Mouse (Mus musculus) naive thymus-derived CD4-positive, alpha-beta T cell, adult 2 months (primary cell): ENCODE results near the gene Gpr37l1.

Experiments
- DNase-seq: peaks from one replicate; pipeline ENCODE4 v3.0.0-alpha.2; 2011; ENCODE audit warnings: low read depth

Gene Gpr37l1

DNA sequence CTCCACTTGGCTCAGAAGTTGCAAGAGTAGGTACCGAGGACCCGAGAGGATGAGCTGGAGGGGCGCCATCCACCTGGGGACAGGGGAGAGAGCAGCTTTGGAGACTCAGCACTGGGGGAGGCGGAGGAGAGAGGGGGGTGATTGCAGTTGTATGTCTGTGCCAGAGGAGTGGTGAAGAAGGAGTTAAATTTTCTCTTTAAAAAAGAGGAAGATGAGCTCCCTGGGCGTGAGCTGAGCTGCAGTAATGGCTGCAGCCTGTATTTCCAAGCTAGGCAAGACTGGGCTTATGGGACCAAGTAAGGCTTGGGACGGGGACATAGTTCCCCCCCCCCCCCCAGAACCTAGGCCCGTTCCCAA lies 19.8 kb downstream of the Gpr37l1 start:
- no peak for DNase-seq

DNA sequence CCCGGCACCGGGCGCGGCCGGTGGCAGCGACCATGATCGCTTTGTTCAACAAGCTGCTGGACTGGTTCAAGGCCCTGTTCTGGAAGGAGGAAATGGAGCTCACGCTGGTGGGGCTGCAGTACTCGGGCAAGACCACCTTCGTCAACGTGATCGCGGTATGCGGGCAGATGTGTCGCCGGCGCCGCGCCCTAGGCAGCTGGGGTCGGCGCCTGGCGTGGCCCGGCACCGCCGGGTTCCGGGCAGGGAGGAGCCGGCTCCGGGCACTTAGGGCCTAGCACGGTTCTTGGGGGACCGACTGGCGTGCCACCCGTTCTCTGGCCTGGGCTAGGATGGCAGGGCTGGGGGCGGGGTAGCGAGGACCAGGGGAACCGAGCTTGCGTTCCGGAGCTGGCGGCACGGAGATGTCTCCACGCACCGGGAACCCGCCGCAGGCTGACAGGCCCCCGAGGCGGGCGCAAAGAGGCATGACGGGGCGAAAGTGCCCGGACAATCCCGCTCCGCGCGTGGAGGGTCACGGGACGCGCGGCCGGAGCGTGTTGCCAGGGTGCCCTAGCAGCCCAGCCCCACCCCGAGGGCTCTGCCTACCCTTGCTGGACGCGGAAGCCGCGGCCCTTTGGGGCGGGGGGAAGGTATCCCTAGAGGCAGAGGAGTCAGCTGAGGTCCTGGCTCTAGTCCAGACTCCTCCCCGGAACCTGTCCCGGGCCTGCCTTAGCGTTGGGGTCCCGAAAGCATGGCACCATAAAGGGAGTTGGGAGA lies 20.4 kb downstream of the Gpr37l1 start:
- peak; percentile 60 for DNase-seq

DNA sequence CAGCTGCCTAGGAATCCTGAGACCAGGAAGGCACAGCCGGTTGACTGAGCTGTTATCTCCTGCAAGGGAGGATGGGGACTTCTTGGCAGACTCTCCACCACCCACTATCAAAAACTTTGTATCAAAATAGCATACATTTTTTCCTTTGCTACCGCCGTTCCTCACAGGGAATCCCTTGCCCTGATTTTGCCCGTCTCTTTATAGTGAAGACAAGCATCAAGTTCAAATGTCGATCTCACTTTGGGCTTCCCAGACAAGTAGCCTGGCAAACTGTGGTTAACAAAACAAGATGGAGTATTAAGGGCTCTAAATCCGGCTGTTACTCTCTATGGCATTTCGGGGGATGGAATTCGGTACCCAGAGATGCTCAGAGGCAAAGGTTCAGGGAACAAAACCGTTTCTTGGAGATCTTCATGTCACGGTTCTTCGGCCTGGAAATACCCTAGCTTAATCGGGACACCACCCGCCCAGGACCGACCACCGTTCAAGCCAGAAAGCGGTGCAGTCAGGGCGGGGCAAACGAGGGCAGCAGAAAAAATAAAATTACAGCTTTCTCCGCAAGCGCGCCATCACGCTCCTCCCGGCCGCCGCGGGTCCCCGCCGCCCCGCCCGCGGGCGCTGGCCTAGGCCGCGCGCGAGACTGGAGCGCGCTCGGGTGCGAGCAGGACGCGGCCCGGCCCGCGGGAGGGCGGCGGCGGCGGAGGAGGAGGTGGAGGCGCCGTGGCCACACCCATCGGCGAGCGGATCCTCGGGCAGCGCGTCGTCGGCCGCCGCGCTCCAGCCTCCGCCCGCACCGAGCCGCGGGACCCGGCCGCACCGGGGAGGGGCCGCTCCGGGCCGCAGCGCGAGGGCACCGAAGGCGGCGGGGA lies 21.2 kb downstream of the Gpr37l1 start, which contains the start of gene Arl8a:
Gene Arl8a, plus strand, starts transcription at position 748 of the 869 bp plus-strand sequence.
- peak; percentile 79 for DNase-seq

DNA sequence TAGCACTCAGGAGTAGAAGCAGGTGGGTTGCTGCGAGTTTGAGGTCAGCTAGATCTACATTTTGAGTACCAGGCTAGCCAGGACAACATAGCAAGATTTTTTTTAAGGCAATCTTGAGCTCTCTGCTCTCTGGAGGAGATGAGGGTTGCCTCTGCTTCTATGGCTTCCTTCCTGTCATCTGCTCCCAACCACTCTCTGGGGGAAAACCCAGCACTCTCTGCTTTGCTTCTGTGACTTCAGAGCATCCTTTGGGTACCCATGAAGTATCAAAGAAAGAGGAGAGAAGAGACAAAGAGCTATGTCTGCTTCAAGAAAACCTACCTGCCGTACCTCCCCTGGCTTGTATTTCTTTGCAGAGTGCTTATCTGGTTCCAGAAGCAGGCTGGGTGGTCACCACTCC lies 23.5 kb downstream of the Gpr37l1 start:
- peak; percentile 49 for DNase-seq

DNA sequence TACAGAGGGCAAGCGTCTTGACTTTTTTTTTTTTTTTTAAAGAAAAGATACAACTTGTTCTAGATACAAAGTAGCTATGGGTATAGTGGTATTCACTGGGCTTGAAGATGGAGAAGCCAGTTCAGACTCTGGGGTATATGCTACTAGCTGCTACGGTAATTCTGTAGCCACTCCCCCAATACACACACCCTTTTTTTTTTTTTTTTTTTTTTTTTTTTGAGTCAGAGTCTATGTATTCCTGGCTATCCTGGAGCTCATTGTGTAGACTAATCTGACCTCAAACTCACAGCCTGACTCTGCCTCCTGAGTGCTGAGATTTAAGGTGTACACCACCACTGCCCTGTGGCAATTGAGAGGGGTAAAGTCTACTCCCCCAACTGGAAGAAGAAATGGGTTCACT lies 25.0 kb downstream of the Gpr37l1 start:
- DNase-seq = no peak

DNA sequence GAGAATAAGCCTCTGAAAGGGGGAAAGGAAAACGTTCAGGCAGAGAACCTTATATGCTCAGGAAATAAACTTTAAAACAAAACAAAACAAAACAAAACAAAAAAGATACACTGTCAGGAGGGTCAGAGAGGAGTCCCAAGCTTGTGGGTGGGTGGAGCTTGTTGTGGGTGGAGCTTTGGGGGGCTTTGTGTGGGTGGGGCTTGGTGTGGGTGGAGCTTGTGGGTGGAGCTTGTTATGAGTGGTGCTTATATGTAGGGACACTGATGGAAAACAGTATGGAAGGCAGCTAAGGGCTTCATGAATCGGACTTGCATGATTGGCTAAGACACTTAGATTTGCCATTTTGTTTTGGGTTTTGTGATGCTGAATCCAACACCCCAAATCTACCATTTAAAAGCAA lies 27.6 kb downstream of the Gpr37l1 start:
- DNase-seq = peak; percentile 33

DNA sequence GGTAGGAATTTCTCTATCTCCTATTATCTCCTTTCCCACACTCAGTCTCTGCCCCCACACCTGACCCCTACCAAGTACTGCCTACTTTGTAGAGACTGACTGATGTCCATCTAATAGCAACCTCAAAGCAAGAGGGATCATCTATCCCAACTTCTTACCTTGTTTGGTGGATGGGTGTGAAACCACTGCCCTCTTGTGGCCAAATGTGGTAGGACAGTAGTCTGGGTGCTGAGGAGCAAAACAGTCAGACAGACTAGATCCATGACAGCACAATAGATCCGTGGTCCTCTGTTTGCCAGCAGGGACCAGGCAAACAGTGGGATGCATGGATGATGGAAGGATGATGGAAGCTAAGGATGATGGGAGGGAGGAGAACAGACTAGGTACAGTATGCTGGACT lies 31.0 kb downstream of the Gpr37l1 start:
- peak; percentile 92 for DNase-seq

DNA sequence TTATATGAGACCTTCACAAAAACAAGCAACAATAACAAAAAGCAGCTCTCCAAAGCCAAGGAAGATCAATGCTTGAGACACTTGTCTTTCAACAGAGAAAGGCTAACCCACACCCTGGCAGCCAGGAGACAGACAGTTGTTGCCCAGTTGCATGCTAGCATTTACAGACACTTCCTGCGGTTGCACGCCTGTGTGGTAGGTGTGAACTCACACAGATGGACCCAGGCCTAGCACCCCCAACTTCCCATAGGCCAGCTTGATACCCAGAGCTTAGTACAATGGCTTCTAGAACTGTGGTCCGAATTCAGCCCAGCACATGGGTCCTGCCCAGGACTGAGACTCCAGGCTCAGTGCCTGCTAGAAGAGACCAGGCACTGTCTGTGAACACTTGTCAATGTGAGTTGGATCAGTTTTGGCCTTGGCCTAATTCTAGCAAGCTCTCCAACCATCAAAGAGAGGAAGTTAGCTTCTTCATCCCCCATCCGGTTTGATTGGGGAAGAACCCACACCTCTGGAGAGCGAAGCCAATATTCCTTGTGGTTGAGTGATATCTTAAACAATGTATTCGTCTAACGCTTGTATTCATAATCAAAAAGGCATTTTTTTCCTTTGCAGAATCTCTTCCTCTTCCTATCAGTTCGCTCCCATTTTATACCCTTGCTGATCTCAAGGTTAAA lies 32.2 kb downstream of the Gpr37l1 start:
- DNase-seq = no peak

DNA sequence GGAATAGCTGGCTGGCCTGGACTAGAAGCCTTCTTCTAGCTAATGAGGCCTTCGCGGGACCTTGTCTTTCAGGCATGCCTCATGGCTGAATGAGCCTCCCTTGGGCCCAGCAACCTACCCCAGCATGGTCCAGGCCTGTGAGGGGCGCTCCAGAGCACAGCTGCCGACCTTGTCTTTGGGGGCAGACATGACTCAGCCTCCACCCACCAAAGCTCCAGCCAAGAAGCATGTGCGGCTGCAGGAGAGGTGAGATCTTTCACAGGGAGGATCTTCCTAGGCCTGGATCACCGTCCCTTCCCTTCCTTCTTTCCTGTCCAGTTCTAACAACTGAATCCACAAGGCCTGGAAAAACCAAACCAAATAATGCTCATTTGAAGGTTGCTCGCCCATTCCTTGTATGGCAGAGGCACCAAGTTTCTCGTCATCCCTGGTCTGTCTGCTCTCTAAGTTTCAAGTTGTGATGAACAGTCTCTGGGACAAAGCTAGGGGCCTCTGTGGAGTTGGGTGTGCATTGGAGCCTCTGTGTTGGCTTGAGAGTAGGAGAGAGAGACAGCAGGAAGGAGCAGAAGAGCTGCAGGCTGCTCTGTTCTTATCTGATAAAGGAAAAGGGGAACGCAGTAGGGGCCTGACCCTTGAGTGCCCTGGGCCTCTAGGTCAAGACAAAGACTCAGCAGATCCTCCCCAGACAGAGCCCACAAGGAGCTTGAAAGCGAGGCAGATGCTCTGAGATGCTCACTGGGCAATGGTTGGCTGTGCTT lies 33.6 kb downstream of the Gpr37l1 start:
- no peak for DNase-seq

DNA sequence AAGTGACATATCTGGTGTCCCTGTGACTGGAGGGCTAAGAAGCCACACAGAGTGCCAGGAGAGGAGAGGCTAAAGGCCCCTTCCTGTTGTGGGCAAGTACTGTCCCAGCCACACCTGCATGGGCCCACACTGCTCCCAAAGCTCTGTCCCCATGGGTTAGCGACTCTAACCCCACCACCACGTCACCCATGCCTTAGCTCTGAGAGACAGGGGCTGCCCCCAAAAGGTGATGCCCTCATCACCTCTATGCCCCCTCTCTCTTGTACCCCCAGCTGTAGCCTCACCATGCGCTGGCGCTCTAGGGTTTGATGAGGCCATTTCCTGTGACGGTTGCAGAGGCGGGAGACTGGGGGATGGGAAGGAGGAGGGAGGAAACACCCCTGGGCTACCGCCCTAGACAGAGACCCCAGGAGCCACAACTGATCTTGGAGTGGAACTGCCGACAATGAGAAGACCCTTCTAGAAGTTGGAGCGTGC lies 34.5 kb downstream of the Gpr37l1 start:
- DNase-seq = peak; percentile 72

DNA sequence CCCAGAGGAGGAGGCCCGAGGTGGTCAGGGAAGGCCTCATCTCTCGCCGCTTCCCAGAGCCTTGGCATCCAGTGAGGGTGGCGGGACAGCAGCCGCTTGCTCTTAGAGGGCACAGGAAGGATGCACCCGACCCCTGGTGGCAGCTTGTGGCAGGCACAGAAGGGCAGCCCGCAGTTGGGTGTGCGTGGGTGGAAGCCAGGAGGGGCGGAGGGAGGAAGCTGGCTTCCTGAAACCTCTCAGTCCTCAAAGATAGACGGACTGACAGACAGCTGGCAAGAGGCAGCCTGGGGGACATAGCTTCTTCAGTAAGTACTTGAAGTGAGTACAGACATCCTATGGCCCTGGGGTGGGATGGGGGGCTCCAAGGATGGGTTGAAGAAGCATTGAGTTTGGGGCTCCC lies 35.0 kb downstream of the Gpr37l1 start, which contains the start of gene Ptpn7:
Gene Ptpn7, plus strand, starts transcription at position 228 of the 400 bp plus-strand sequence.
- peak; percentile 93 for DNase-seq

DNA sequence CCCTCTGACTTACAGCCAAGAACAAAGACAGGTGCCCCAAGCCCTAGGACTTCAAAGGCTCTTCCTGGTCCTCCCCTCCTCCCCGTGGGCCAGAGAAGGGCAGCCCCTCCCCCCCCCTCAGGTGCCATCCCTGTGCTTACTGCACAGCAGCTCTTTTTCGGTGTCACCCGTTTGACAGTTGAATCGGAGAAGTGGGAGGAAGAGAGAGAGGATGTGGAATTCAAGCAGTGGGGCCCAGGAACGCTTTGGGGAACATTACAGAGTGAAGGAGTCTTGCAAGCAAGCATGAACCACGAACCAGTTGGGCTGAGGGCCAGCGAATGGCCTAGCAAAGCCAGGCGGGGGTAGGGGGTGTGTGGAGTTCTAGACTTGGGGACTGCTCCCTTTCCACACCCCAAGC lies 35.9 kb downstream of the Gpr37l1 start:
- peak; percentile 47 for DNase-seq

DNA sequence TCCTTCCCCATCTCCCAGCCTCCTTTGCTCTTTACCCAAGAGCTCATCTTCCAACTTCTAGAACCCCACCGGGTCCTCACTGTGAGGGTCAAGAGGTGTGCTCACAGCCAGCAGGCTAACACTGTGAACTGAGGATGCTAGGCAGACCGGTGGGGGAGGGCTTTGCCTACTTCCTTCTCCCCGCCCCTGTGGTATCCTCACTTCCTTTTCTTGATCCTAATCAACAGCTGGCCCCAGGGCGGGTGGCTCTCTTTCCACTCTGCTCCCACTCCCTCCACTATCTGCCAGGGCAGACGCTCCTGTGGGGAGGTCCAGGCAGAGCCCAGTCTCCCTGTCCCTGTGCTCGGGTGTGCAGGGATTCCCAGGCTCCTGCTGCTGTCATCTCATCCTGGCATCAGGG lies 36.4 kb downstream of the Gpr37l1 start:
- DNase-seq = peak; percentile 67

DNA sequence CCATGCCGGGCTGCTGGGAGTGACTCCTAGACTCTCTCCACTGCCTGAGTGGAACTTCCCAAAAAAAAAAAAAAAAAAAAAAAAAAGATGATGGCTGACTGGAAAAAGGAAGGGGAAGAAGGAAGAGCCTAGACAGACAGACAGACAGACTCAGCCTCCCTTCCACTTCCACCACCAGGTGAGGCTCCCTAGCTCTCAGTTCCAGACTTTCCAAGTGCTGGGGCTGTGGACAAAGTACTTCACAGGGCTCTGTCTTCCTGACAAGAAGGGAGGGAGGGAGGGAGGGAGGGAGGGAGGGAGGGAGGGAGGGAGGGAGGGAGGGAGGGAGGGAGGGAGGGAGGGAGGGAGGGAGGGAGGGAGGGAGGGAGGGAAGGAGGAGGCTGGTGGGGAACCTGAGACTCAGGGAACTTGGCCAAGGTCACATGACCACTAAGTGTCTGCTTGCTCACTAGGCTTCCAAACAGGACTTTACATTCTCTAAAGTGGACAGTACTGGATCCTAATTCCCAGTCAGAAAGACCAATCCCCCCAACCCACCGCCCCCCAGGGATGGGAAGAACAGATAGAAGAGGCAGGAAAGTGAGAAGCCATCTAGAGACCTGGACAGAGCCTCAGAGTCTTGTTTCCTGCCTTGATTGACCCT lies 37.0 kb downstream of the Gpr37l1 start:
- DNase-seq = no peak

DNA sequence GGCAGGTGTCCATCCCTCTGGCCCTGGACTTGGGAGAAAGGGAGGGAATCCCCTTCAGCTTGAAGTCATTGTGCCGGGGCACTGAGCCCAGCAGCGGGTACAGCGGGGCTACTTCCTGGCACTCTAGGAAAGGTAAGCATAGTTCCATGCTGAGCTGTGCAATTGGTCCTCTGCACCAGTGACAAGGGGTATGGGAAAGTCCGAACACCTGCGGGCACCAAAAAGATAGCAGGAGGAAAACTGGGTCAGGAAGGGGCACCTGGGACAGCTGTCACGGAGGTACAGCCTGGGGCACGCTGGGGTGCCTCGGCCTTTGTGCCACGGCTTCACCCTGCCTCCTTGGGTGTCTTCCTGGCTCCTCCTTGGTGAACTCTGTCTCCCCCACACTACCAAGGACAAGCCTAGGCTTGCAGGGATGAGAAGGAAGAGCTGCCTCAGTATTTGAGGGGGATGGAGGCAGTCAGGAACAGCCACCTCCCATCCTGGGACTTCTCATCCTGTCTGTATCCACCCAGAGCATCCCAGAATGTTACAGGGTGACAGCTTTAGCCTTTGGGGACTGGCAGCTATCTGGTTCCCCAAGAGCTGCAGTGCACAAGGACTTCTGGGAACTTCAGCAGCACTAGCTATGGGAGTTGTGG lies 37.8 kb downstream of the Gpr37l1 start:
- peak; percentile 49 for DNase-seq

DNA sequence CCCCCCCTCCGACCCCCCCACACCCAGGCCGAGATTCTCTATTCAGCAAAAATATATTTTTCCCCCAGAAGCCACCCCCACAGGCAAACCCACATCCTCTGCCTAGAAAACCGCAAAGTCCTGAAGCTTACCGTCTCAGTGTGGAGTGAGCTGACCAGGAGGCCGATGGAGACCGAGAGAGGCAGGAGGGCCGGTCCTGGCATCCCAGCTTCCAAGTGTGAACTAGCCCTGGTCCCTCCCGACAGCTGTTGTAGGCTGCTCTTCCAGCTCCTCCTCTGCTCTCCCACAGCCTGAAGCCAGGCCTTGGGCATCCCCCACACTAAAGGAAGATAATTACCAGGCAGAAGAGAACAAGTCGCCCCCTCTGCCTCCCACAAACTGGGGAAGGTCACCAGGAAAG lies 38.5 kb downstream of the Gpr37l1 start:
- peak; percentile 41 for DNase-seq

DNA sequence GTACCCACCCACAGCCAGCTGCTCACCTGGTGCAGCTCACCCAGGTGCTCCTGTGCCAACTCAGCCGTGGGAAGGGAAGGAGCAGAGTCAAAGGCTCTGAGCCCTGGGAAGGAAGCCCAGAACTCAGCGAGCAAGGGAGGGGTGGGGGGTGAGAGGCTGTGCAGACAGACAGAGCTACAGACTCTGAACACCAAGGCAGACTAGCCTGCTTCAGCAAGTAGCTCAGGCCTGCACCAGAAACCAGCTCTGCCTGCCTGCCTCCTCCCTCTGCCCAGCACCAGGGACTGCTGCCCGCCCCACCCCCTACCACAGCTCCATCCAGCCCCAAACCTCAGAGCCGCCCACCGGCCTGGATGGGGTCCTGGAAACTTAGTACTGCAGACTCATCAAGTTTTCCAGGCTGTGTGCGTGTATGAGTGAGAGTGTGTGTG lies 39.5 kb downstream of the Gpr37l1 start:
- peak; percentile 64 for DNase-seq

DNA sequence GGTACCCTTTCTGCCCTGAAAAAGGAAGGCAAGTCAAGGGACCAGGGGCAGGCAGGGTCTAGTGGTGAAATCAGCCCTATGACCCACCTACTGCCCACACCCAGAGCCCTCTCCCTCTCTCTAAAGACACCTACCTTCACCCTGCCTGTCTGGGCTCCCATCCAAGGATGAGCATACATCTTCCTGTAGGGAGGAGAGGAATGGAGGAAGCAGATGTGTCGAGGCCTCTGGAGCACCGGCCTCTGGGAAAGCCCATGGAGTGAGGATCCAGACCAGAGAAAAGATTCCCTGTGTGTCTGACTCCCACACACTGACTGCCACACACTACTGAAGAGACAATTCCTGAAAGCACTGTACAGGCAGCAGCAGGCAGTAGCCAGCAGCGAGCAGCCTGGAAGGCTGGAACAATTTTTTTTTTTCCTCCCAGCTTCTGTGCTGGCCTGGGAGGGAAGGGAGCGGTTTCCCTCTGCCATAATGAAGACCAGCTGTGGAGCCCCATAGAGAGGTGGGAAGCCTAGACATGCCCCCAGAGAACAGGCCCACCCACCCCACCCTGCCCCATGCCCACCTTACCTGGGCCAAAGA lies 40.9 kb downstream of the Gpr37l1 start:
- no peak for DNase-seq

DNA sequence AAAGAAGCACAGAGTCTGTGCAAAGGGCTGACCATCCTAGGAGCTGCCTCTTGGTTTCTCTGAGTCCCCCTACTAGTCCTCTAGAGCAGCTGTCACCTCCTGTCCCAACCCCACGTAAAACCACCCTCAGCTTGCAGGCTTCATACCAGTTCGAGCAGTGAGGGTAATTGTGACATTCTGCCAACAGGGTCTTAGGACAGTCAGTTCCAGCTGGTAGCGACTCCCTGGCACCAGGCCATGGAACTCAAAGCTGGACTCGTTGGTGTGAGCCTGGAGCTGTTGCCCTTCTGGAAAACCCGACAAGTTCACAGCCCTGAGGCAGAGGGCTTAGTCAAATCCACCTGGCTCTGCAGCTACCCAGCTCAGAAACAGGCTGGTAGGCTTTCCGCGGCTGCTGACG lies 41.5 kb downstream of the Gpr37l1 start:
- DNase-seq = no peak
